Mouse (Mus musculus) ovary, postnatal 10 days (tissue): ENCODE data around the gene Rnd3.

Source experiments
- DNase-seq: peaks from one replicate; pipeline ENCODE4 v3.0.0; 2022; ENCODE audit warnings: low spot score

Rnd3 gene

DNA sequence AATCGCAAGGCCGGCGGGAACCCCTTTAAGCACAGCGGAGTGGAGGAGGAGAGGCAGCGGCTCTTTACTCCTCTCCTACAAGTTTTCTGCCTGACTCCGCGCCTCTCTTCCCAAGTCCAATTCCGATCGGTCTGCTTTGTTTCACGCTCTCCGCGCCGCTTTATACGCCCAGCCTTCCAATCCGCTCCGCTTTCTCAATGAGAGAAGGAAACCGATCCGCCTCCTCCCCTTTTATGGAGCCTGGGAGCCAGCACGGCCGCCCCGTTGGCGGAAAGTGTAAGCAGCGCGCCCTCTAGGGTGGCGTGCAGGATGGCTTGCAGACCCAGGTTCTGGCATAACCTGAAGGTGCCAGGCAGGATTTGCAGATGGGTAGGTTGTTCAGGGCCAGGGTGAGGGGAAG, at the start of gene Rnd3:
Gene Rnd3 (minus strand): TSS at position 137 of the 400 bp plus-strand sequence.
- DNase-seq, result peak; percentile 94

DNA sequence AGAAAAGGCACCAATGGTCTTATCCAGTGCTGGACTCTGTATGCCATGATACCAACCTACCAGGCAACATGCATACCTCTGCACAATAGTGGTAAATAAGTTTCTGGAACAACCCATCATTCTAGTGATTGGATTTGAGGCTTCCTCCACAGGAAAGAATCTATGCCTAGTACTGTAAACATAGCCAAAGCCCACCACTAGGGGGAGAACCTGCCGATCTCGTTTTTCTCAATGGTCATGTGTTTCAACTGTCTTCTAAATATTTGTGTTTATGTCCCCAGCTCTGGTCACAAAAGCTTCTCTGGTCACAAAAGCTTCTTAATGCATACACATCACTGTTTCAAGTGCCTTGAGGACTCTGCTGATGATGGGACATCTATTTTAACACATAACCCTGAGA, 43.4 kb upstream of the Rnd3 start:
- DNase-seq, result no peak

DNA sequence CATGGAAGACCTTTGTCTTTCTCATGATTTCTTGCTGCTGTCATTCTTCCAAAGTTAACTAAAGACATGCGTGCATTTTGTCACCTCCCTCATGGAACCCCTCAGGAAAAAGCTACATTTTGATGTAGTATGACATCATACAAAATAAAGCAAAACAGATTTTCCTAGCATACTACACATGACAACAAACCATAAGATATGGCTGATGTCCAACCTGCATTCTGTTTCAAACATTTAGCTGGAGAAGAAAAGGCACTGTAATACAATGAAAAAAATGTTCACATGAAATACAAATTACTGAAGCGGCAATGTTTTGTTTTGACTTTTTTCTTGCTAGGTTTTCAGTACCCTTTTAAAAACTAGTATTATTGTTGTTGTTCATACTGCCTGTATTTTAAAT, 36.9 kb upstream of the Rnd3 start:
- DNase-seq, result no peak

DNA sequence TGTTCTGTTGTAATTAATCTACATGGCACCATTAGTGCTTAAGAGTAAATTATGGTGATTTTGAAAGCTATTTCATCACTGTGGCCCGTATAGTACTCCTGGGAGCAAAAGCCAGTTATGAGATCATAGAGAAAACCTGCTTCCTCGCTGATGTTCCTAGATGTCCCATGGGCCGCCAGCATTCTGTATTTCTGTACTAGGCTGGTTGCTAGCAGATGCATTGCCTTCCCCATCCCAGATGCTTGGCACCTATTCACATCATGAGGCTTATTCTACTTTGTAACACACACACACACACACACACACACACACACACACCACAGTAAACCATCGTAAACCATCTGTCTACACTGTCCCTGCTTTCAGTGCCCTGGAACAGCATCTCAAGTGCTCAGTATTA, 34.1 kb upstream of the Rnd3 start:
- no peak for DNase-seq

DNA sequence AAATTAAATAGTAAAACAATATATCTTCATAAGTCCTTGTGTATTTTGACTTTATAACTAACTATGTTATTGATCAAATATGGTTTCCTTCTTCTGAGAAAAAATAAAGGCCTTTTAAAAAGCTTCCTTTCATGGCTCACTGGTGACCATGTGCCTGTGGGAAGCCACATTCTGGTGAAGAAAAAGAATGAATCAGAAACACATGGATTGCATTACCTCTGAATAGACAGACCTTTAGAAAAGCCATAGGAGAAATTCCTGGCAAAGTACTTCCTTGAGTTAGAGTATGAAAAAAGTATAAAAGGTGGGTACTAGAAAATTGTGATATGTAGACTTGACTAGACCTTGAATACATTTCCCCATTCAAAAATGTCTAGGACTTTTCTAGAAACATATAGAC, 32.5 kb upstream of the Rnd3 start:
- no peak for DNase-seq

DNA sequence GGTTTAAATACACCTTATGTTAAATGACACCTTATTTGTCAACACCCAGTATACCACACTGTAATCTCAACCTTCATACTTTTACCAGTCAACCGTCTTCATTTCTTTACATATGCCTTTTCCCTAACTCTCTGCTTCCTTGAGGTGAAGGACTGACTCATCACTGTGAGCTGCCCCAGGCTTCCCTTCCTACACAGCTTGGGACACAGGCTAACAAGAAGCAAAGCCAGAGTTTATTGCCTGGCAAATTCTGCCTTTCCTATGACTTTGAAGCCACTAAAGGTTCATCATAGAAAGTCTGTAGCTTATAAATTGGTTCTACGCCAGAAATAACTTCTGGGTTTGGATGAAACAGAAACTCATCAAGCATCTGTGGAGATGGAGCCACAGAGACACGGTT, 30.2 kb upstream of the Rnd3 start:
- DNase-seq, result no peak

DNA sequence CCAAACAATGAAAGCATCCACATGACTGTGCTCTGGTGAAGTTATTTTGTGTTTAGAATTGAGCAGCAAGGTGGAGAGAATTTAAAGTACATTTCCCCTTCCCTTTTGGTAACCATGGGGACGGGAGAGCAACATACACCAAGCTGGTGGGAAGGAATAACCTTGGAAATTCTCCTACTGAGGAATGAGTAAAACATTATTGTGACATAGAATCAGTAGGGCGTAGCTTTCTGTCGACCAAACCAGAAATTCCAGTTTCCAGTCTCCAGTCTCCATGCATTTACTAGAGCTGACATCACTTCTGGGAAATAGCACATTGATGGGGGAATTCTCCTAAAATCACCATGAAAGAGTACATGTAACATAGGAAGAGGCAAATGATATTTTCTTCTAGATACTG, 28.7 kb upstream of the Rnd3 start:
- no peak for DNase-seq

DNA sequence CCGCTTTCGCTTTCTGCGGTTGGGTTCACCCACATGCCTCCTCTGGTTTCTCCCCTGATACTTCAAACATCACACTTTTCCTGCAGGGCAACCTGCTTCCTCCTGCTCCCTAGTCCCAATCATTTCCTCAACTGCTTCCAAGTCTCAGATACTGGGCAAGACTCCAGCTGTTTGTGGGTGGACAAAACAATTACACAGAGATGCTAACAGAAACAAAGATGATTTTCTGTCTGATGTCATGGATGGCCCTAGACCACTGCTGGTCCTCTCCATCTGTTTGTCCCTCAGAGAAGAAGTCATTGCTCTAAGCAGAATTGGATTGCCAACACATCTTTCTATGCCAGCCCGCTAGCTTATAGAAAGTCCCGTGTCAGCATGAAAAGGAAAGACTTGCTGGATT, 26.4 kb upstream of the Rnd3 start:
- no peak for DNase-seq

DNA sequence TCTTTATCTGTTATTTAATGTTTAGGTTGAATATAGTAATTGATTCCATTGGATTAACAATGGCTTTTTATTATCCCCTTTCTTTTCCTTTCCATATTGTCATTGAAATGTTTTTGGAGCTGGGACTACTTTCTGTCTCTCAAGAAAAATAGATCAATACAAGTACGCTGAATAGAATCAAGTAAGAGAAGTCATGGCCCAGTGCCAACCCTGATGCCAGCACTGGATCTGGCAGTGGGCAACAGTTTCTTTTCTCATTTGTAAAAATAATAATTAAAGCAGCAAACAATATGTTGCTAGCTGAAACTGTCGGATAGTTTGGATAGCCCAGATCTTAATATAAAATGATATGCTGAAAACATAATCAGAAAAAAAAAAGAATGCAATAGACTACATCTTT, 12.2 kb upstream of the Rnd3 start:
- DNase-seq, result no peak

DNA sequence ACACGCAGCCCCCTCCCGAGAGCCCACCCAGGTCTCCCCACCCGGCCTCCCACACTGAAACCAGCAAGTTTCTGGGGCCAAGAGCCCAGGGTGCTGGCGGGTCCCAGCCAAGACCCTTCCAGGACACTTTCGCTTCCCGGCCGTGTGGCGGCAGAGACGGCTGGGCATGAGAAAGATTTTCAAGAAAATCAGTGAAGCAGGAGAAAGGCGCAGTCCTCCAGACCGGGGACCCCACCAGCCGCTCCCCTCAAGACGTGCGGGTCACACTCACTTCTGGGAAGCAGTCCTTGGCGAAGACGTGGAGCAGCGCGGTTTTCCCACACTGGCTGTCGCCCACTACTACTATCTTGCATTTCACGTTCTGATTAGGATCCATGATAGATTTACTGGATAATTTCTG, 457 bp downstream of the Rnd3 start:
- peak; percentile 29 for DNase-seq

DNA sequence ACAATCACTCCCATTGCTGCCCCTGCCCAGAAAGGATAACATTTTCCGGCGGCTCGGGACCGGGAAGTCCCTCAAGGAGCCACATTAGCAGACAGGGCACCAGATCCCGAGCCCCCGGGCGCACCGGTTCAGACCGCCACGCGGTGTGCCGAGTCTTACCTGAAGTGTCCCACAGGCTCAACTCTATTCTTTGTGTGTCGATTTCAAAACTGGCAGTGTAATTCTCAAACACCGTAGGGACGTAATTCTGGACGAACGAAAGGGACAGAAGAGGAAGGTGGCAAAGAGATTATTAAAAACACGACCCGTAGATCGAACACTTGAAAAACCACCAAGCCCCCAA, 875 bp downstream of the Rnd3 start:
- DNase-seq, result no peak

DNA sequence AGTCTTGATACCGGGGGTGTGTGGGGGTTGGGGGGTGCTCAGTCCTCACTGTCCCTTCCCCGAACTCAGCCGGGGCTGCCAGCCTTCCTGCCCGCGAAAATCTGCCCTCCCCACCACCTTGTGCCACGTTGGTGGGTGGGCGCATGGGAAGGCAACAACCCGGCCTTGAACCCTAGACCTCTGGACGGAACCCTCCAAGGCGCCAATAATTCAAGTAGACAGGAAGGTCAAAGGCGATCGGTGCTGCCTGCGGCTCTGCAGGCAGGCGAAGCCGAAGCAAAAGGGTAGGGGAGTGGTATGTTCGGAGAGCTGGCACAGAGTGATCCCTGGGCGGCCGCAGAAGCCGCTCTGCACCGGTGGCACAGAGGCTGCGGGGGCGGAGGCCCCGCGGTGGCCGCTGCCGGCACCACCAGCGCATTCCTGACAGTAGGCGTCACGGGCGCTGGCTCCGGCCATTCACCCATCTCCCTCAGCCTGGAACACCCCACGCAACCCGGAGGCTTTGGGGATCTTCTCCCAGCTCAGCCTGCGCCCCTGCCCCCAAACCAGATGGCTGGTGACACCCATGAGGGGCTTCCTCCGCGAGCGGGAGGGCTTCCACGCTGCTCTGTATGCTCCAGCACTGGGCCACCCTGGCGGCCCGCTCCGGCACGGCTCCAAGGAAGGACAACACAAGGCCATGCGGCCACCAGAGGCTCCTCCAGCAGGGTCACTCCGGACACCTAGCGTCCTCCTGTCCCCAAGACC, 1.4 kb downstream of the Rnd3 start:
- DNase-seq, result peak; percentile 76

DNA sequence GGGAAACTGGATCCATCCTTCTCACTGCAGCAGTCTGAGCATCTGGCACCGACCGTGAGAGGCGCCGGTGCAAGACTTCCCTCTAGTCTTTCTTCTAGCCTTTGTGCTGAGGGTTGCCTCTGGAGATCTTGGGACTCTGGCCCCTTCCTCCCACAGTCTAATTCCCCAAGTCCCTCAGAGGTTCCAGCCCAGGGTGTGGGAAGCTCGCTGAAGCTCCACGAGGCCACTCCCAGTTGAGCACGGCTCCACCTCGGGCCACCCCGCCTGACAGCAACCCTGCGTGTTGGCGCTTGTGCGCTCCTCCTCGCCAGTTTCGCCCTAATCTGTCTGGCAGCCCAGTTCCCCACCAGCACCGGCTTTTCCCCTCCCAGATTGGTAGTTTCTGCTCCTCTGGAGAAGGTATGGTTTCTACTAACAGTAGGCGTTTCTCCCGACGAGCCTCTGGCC, 2.0 kb downstream of the Rnd3 start:
- DNase-seq, result peak; percentile 63

DNA sequence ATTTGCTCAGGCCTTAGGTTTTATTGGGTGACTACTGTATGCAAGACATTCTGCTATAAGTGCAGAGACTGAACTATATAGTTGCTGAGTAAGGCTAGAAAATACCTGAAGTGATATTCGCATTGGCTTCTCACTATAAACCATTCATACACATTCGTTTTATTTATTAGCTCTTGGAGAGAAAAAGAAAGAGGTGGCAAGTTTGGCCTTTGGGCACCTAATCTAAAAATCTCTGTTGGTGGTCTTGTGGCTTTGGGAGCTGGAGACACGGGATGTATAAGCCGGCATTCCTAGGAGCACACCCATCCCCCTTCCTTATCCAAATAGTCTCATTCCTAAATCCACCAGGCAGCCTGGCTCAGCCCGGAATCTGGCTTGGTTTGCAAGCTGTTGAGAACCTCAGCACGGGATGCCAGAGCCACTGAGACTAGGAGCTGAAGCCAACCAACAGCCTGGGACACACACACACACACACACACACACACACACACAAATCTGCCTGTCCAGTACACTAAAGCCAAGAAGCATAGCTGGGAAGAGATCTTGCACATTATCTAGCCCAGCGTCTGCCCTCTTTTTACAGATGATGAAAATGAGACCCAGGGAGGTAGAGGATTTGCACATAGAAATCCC, 3.0 kb downstream of the Rnd3 start:
- DNase-seq, result no peak

DNA sequence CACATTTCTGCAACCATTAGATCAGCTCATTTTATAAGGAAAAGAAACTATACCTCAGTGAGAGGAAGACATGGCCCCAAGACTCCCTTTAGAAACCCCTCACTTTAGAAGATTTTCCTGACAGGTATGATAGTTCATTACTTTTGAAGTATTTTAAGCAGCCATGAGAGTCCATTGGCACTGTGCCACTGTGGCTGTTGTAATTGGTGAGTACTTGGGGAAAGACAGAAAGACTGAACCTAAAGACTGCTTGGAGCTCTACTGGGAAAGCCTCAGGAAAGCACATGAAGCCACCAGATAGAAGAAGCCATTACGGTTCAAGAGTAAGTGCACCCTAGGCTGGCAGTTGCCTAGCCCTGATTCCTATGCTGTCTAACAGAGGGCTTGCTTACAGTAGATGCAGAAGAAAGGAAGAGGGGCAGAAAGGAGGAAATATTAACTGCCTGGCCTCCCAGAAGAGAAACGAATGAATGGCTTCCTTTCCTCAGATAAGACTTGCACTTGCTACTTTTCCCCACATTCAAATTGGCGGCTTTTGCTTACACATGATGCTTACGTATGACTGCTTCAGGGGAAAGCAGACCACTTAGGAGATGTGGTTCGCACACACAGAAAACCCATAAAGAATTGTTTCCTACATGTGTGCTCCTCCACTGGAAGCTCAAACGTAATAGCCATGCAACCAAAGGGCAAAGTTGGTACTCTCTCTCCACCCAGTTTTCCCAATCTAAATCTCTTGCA, 4.4 kb downstream of the Rnd3 start:
- no peak for DNase-seq

DNA sequence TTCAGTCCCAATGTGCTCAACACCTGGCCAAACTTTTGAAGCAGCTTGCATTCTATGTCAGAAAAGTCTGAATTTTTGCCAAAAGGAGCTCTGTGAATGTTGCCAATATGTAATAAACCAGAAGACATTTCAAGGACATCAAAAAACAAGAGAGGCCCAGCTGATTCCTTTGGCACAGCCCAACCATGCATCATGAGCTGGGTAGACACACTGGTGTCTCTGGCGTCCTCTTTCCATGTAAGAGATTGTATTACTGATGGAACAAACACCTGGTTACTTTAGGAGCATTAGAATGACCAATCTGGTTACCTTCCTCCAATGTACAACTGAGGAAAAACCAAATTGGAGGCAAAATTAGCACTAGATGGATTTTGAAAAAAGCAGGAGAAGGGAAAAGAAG, 6.5 kb downstream of the Rnd3 start:
- no peak for DNase-seq

DNA sequence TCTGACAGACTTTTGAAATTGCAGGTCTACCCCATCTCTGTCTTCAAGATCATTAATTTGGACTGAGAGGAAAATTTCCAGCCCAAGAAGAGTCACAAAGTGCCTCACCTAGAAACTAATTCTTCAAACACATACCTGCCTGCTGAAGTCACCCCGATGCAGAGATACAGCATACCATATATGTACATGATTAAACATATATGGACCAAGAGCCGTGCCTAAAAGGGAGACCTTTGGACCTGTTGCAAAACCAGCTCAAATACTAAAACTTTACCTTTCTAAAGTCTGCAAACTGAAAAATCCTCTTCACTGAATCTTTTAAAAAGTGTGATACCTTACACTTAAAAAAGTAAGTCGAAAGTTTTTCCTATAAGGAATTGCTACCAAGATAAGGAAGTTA, 7.6 kb downstream of the Rnd3 start:
- DNase-seq, result no peak

DNA sequence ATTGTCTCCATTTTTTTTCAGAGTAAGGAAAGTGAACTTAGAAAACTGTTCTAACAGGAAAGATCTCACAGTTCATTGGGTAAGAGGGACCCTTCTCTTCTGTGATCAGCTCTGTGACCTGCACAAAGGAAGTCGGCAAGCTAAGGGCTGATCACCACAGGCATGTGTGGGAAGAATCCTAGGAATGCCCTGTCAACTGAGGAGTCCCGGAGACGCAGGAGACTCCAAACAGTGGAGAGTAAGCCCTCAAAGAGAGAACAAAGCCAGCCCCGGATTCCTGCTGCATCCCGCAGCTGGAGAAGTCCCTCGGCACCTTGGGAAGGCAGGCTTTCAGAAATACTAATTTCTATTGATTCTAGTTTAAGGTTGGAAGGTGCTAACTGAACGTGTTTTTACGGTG, 8.4 kb downstream of the Rnd3 start:
- no peak for DNase-seq

DNA sequence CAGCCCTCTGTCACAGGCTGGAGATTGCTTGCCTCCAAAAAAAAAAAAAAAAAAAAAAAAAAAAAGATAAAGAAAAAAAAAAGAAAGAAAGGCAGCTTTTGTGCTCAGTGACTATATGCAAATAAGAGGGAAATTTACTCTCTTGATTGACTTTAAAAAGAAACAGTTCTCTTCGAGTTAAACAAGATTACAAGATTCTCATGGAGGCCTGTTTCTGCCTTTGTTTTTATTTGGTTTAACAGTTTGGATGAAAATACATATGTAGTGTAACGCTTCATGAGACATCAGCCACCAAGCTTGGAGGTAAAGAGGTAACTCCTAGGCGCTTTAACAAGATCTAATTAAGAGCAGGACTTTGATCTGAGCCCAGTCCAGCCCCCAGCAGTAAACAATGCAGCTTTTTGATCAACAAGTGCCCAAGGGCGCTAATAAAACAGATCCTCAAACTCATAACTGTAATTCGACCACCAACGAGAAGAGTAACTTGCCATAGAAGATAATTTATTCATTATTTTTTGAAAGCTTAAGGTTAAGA, 8.9 kb downstream of the Rnd3 start:
- no peak for DNase-seq

DNA sequence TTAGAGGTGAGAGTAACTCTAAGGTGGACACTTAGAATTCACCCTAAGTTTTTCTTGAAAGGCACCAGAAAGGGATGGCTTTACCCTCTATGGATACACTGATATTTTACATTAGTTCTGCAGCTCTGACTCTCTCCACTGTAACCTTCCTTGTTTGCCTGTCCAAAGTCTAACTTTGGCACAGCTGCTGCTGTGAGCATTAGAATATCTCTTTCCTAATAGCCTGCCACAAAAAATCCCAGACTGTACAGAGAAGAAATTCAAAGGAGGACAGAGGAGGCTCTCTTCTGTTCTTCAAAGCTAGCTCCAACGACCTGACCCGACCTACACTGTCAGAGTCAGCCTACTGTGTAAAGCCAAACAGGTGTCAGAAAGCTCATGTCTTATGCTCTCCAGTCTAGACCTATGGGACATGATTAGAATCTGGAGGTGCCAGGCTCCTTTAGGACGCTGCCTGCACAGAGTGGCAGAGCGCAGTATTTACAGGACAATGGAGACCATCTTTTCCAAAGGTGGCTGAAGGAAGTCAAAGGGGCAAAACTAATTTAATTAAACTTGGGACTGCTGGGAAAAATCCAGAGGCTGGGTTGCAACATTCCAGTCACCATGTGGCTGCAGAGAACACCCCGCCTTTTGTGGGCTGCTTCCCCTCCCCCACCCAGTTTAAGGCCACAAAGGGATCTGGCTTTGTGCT, 9.5 kb downstream of the Rnd3 start:
- no peak for DNase-seq

DNA sequence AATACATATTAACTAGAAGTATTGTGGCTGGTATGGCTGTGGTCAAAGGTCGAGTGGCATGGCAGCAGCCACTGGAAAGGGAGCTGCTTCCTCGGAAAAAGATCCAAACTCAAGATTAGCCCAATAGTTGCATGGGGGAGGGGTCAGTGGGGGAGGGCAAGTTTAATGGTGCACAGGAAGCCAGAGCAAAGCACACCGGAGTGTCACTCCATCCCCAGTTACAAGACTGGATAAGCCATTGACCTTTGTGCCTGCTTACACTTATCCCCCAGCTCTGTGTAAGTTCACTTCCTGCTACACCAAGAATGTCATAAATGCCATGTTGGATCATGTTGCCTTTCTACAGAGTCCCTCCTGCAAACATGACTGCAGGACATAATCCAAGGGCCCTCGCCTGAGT, 11.2 kb downstream of the Rnd3 start:
- DNase-seq, result no peak

DNA sequence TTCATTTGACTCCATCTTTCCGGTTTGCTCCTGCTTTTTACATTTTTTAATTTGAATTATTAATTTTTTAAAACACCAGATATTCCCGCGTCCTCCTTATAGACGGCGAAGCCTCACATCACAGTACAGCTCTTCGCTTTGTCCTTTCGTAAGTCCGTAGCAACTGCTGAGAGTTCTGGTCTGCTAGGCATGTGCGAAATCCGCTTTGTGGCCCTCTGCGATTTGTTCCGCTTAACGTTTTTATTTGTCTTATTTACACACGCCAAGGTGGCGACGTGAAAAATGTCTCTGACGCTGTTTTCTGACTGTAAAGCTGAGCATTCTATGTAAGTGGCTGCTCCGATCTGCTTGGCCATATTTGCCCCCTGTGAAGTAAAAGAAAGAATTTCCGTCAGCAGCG, 16.7 kb downstream of the Rnd3 start:
- no peak for DNase-seq

DNA sequence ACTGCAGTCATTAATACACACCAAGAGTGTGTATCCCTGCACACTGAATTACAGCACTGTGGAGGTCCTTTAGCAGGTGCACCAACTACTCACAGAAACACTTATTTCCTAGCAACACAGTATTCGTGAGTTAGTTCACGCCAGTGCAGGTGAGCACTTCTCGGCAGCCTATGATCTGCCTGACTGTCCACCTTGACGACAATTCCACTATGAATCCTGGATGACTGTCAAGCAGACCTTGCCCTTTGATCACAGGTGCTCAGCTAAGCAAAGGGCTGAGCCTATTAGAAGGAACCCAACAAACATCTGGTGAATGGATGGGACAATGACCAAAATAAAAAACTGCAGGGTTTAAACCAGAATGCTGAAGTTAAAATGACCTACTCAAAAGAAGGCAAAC, 20.8 kb downstream of the Rnd3 start:
- no peak for DNase-seq
